Mouse (Mus musculus): Measurements from ENCODE around the gene Ggt6. TPM values are rescaled to one million over a fixed set of nuclear protein-coding genes. Genes with fewer than 3 reads are reported as not detected.

Ggt6 gene
- total and polyA plus RNA-seq, 2 experiments from 2014 or later = not detected

- H3K9me3 ChIP-seq (ENCODE audit: low read length) = no peaks in the 10 kb centered on the region
- WGBS = 40% methylated on average over 8 of the region's 8 CpGs
- ATAC-seq = no peak
Measured at GRCm38 (mm10) chr11:72418227-72418626, 17.1 kb upstream of the Ggt6 start.

GRCm38 (mm10) chr11:72419006-72419405, 16.3 kb upstream of the Ggt6 start:
- TF ChIP-seq CTCF (IDR thresholded peaks at IDR 0.05; ENCODE audit: low read depth) = no peak
- ATAC-seq = no peak

More at GRCm38 (mm10) chr11:72418227-72418626, 17.1 kb upstream of the Ggt6 start:
- no peak for DNase-seq
- H3K4me3 ChIP-seq (ENCODE audit: low read depth, low read length) = no peak overlapping the region
- H3K27ac ChIP-seq (ENCODE audit: low read depth, low read length) = no peak overlapping the region
- H3K4me2 ChIP-seq (ENCODE audit: low read depth) = no peak overlapping the region
- H3K4me1 ChIP-seq (ENCODE audit: insufficient read depth) = no peaks in the 10 kb centered on the region
- no peak overlapping the region for H3K9ac ChIP-seq
- no peaks in the 10 kb centered on the region for H3K27me3 ChIP-seq (ENCODE audit: insufficient read depth, low read length)
- TF ChIP-seq CTCF (IDR thresholded peaks at IDR 0.05; ENCODE audit: low read depth) = no peak
- no peaks in the 10 kb centered on the region for H3K36me3 ChIP-seq (ENCODE audit: insufficient read depth)

GRCm38 (mm10) chr11:72420460-72421122, 14.7 kb upstream of the Ggt6 start:
- no peaks in the 10 kb centered on the region for H3K27me3 ChIP-seq (ENCODE audit: insufficient read depth, low read length)
- H3K9me3 ChIP-seq (ENCODE audit: low read length) = no peaks in the 10 kb centered on the region
- 86% methylated on average over 6 of the region's 6 CpGs for WGBS
- DNase-seq (no peak), ATAC-seq (no peak)
- TF ChIP-seq CTCF (IDR thresholded peaks at IDR 0.05; ENCODE audit: low read depth) = no peak
- H3K36me3 ChIP-seq (ENCODE audit: insufficient read depth) = no peaks in the 10 kb centered on the region
- H3K9ac ChIP-seq = no peak overlapping the region
- no peak overlapping the region for H3K27ac ChIP-seq (ENCODE audit: low read depth, low read length)
- H3K4me1 ChIP-seq (ENCODE audit: insufficient read depth) = no peaks in the 10 kb centered on the region
- no peak overlapping the region for H3K4me2 ChIP-seq (ENCODE audit: low read depth)
- H3K4me3 ChIP-seq (ENCODE audit: low read depth, low read length) = no peak overlapping the region

More at GRCm38 (mm10) chr11:72419006-72419405, 16.3 kb upstream of the Ggt6 start:
- H3K9ac ChIP-seq = no peak overlapping the region
- no peaks in the 10 kb centered on the region for H3K27me3 ChIP-seq (ENCODE audit: insufficient read depth, low read length)
- H3K9me3 ChIP-seq (ENCODE audit: low read length) = no peaks in the 10 kb centered on the region
- H3K27ac ChIP-seq (ENCODE audit: low read depth, low read length) = no peak overlapping the region
- 86% methylated on average over 6 of the region's 6 CpGs for WGBS
- no peak overlapping the region for H3K4me3 ChIP-seq (ENCODE audit: low read depth, low read length)
- H3K4me2 ChIP-seq (ENCODE audit: low read depth) = no peak overlapping the region
- no peak for DNase-seq
- H3K36me3 ChIP-seq (ENCODE audit: insufficient read depth) = no peaks in the 10 kb centered on the region
- no peaks in the 10 kb centered on the region for H3K4me1 ChIP-seq (ENCODE audit: insufficient read depth)

- TF ChIP-seq CTCF (IDR thresholded peaks at IDR 0.05; ENCODE audit: low read depth) = no peak
- H3K9me3 ChIP-seq (ENCODE audit: low read length) = no peaks in the 10 kb centered on the region
- 92% methylated on average over 11 of the region's 11 CpGs for WGBS
- no peak overlapping the region for H3K4me2 ChIP-seq (ENCODE audit: low read depth)
- H3K4me3 ChIP-seq (ENCODE audit: low read depth, low read length) = no peak overlapping the region
- DNase-seq (no peak), ATAC-seq (no peak)
- H3K4me1 ChIP-seq (ENCODE audit: insufficient read depth) = no peaks in the 10 kb centered on the region
- H3K27me3 ChIP-seq (ENCODE audit: insufficient read depth, low read length) = no peaks in the 10 kb centered on the region
- H3K27ac ChIP-seq (ENCODE audit: low read depth, low read length) = no peak overlapping the region
- no peak overlapping the region for H3K9ac ChIP-seq
- H3K36me3 ChIP-seq (ENCODE audit: insufficient read depth) = no peaks in the 10 kb centered on the region
Measured at GRCm38 (mm10) chr11:72421518-72422278, 13.6 kb upstream of the Ggt6 start.

GRCm38 (mm10) chr11:72423686-72424085, 11.6 kb upstream of the Ggt6 start:
- Histone ChIP-seq H3K4me2 (ENCODE audit: low read depth) (no peak overlapping the region), H3K9me3 (ENCODE audit: low read length) (no peaks in the 10 kb centered on the region), H3K4me1 (ENCODE audit: insufficient read depth) (no peaks in the 10 kb centered on the region), H3K9ac (no peak overlapping the region), H3K4me3 (ENCODE audit: low read depth, low read length) (no peak overlapping the region), H3K36me3 (ENCODE audit: insufficient read depth) (no peaks in the 10 kb centered on the region), H3K27ac (ENCODE audit: low read depth, low read length) (no peak overlapping the region), H3K27me3 (ENCODE audit: insufficient read depth, low read length) (no peaks in the 10 kb centered on the region)
- no peak for ATAC-seq
- 87% methylated on average over 4 of the region's 4 CpGs for WGBS
- no peak for TF ChIP-seq CTCF (IDR thresholded peaks at IDR 0.05; ENCODE audit: low read depth)
- DNase-seq = no peak

- TF ChIP-seq CTCF (IDR thresholded peaks at IDR 0.05; ENCODE audit: low read depth) = no peak
- no peak for DNase-seq
- Histone ChIP-seq H3K27me3 (ENCODE audit: insufficient read depth, low read length) (no peaks in the 10 kb centered on the region), H3K4me3 (ENCODE audit: low read depth, low read length) (no peak overlapping the region), H3K4me2 (ENCODE audit: low read depth) (no peak overlapping the region), H3K9ac (no peak overlapping the region), H3K4me1 (ENCODE audit: insufficient read depth) (no peaks in the 10 kb centered on the region), H3K27ac (ENCODE audit: low read depth, low read length) (no peak overlapping the region), H3K9me3 (ENCODE audit: low read length) (no peaks in the 10 kb centered on the region), H3K36me3 (ENCODE audit: insufficient read depth) (no peaks in the 10 kb centered on the region)
- no peak for ATAC-seq
Measured at GRCm38 (mm10) chr11:72425201-72425600, 10.1 kb upstream of the Ggt6 start.

- ATAC-seq (no peak), DNase-seq (no peak)
- Histone ChIP-seq H3K27ac (ENCODE audit: low read depth, low read length) (no peak overlapping the region), H3K27me3 (ENCODE audit: insufficient read depth, low read length) (no peaks in the 10 kb centered on the region), H3K9me3 (ENCODE audit: low read length) (no peaks in the 10 kb centered on the region), H3K4me2 (ENCODE audit: low read depth) (no peak overlapping the region), H3K36me3 (ENCODE audit: insufficient read depth) (no peaks in the 10 kb centered on the region), H3K9ac (no peak overlapping the region), H3K4me3 (ENCODE audit: low read depth, low read length) (no peak overlapping the region), H3K4me1 (ENCODE audit: insufficient read depth) (no peaks in the 10 kb centered on the region)
- peak; percentile 52 for TF ChIP-seq CTCF (IDR thresholded peaks at IDR 0.05; ENCODE audit: low read depth)
Measured at GRCm38 (mm10) chr11:72426884-72427283, 8.4 kb upstream of the Ggt6 start.
